Mouse (Mus musculus) ES-Bruce4 (cell line): ENCODE measurements at regions not wholly inside any gene's neighbourhood (a gene's known extent, or its start where the extent isn't known, plus 50 kb on each side); places are given as distances from the start of the nearest gene placed in this dataset.

Experiments
- H3K27ac ChIP-seq: 2 replicates; pipeline ENCODE4 v1.5.1; 2012; ENCODE audit warnings: low read length, inconsistent platforms; ENCODE audit not compliant: insufficient read depth
- H3K27me3 ChIP-seq: 2 replicates; pipeline ENCODE4 v1.6.1; 2012; ENCODE audit warnings: mild to moderate bottlenecking, low read length, inconsistent platforms; ENCODE audit not compliant: control insufficient read depth, poor library complexity, insufficient read depth, severe bottlenecking
- H3K36me3 ChIP-seq: 2 replicates; pipeline ENCODE4 v1.6.1; 2012; ENCODE audit warnings: inconsistent platforms, mild to moderate bottlenecking, low read length, moderate library complexity; ENCODE audit not compliant: control insufficient read depth, poor library complexity, insufficient read depth, severe bottlenecking
- H3K4me1 ChIP-seq: one replicate; pipeline ENCODE4 v1.8.1; 2011; ENCODE audit warnings: low read length; ENCODE audit not compliant: control insufficient read depth, insufficient read depth
- H3K4me3 ChIP-seq: 2 replicates; pipeline ENCODE4 v1.5.1; 2011; ENCODE audit warnings: low read depth, mild to moderate bottlenecking, low read length
- H3K9ac ChIP-seq: 2 replicates; pipeline ENCODE4 v1.6.1; 2012; ENCODE audit warnings: low read depth, mild to moderate bottlenecking, inconsistent platforms; ENCODE audit not compliant: poor library complexity, severe bottlenecking
- H3K9me3 ChIP-seq: replicated peaks from 2 replicates; pipeline ENCODE4 v1.6.1; 2012; ENCODE audit warnings: mild to moderate bottlenecking, low read length, inconsistent platforms; ENCODE audit not compliant: control insufficient read depth, poor library complexity, insufficient read depth, severe bottlenecking
- CTCF ChIP-seq: IDR thresholded peaks from one replicate; pipeline ENCODE4 v1.8.1; 2011; ENCODE audit warnings: low read depth, low read length
- EP300 ChIP-seq: IDR thresholded peaks from 2 replicates; pipeline ENCODE4 v1.6.1; 2011; ENCODE audit warnings: low read depth, low read length; ENCODE audit not compliant: insufficient read depth
- POLR2A ChIP-seq: IDR thresholded peaks from one replicate; pipeline ENCODE4 v1.8.1; 2011; ENCODE audit warnings: low read length; ENCODE audit not compliant: insufficient read depth

GRCm38 (mm10) chr19:56172454-56172853 is 114.5 kb upstream of the Habp2 start:
- Histone ChIP-seq H3K9me3 (no peaks in the 10 kb centered on the region), H3K9ac (no peak overlapping the region), H3K4me1 (no peaks in the 10 kb centered on the region), H3K27ac (no peak overlapping the region), H3K4me3 (no peak overlapping the region), H3K36me3 (no peaks in the 10 kb centered on the region), H3K27me3 (no peaks in the 10 kb centered on the region)
- TF ChIP-seq CTCF (no peak), POLR2A (no peak), EP300 (no peak)

DNA sequence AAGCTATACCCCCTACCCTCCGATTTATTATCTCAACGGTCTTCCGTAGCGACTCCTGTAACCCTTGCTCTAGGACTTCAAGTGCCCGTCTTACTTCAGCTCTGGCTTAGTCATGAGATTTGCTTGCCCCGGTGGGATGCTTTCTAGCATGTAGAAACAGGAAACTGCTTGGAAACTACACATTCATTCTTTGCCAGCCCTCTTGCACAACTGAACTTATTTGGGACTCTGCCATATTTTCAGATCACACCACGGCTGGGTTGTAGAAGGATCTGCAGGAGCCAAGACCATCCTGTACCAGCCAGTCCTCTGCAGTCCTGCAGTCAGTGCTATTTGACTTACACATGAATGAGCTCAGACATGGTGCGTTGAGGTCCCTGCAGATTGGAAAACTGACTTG is 110.9 kb upstream of the Habp2 start:
- no peaks in the 10 kb centered on the region for H3K36me3 ChIP-seq
- H3K9me3 ChIP-seq = no peaks in the 10 kb centered on the region
- no peak for TF ChIP-seq EP300
- TF ChIP-seq CTCF = no peak
- TF ChIP-seq POLR2A = no peak
- no peak overlapping the region for H3K9ac ChIP-seq
- H3K27ac ChIP-seq = no peak overlapping the region
- no peaks in the 10 kb centered on the region for H3K27me3 ChIP-seq
- H3K4me3 ChIP-seq = no peak overlapping the region
- no peaks in the 10 kb centered on the region for H3K4me1 ChIP-seq

DNA sequence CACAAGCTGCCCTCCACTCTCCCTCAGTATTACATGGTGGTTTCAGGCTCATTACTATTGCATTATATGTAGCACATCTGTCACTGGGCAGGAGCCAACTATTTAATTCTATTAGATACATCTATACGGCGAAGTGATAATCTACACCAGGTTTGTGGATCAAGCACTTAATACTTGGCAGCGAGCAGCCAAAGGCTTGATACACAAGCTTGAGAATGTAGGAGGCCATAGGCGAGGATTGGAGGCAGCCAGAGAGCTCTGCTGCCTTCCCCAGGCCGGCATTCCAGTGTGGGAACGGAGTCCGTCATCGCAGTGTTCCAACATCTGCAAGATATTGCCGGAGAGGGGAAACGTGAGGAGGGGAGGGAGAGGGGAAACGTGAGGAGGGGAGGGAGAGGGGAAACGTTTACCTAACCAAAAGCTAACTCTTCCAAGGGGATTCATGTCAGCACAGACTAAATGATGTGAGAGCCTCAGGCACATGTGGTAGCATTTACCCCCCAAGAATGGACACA is 109.6 kb upstream of the Habp2 start:
- H3K4me1 ChIP-seq = no peaks in the 10 kb centered on the region
- no peaks in the 10 kb centered on the region for H3K36me3 ChIP-seq
- no peaks in the 10 kb centered on the region for H3K9me3 ChIP-seq
- no peak for TF ChIP-seq EP300
- no peak for TF ChIP-seq CTCF
- no peak for TF ChIP-seq POLR2A
- H3K9ac ChIP-seq = no peak overlapping the region
- H3K27me3 ChIP-seq = no peaks in the 10 kb centered on the region
- no peak overlapping the region for H3K4me3 ChIP-seq
- H3K27ac ChIP-seq = no peak overlapping the region

DNA sequence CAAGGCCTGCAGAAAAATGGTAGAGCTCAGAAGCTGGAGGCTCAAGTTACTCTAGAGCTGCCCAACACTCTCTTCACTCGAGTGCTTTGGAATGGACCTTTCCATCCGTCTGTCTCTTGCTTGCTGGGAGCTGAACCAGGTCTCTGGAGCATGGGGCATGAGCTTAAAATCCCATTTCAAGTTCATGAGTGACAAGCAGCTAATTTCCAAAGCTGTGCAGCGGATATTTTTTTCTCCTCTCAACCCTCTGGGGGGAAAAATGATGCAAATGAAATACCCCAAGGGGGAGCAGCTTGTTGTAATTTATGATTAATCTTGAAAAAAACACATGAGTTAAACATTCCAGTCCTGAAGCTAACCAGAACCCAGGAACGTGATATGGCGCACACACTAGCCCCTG is 101.2 kb upstream of the Habp2 start:
- Histone ChIP-seq H3K4me3 (no peak overlapping the region), H3K36me3 (no peaks in the 10 kb centered on the region), H3K9ac (no peak overlapping the region), H3K9me3 (0 out of 2 replicates have a peak, but pooled peaks cover 2% of the 10 kb centered on the region), H3K27me3 (no peaks in the 10 kb centered on the region), H3K4me1 (no peaks in the 10 kb centered on the region), H3K27ac (no peak overlapping the region)
- no peak for TF ChIP-seq CTCF
- TF ChIP-seq POLR2A = no peak
- no peak for TF ChIP-seq EP300

DNA sequence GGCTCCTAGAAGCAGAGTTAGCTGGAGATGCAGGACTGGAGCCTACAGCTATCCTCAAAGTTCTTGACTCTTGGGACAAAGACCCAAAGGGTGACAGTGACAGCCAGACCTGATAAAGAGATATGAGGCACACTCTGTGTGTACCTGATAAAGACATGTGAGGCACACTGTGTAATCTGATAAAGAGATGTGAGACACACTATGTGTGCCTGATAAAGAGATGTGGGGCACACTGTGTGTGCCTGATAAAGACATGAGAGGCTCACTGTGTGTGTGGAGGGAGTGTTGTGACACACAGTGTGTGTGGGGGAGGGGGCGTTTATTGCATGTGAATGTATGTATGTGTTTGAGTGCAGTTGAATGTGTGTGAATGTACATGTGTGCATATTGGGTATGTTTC is 97.8 kb upstream of the Habp2 start:
- H3K9me3 ChIP-seq = no peaks in the 10 kb centered on the region
- H3K4me3 ChIP-seq = no peak overlapping the region
- no peak overlapping the region for H3K27ac ChIP-seq
- H3K36me3 ChIP-seq = no peaks in the 10 kb centered on the region
- TF ChIP-seq POLR2A = no peak
- no peak for TF ChIP-seq CTCF
- TF ChIP-seq EP300 = no peak
- H3K4me1 ChIP-seq = no peaks in the 10 kb centered on the region
- H3K9ac ChIP-seq = no peak overlapping the region
- H3K27me3 ChIP-seq = no peaks in the 10 kb centered on the region

- Histone ChIP-seq H3K27me3 (no peaks in the 10 kb centered on the region), H3K9me3 (no peaks in the 10 kb centered on the region), H3K9ac (no peak overlapping the region), H3K4me3 (no peak overlapping the region), H3K27ac (no peak overlapping the region), H3K36me3 (no peaks in the 10 kb centered on the region), H3K4me1 (no peaks in the 10 kb centered on the region)
- TF ChIP-seq POLR2A (no peak), CTCF (no peak)
These were observed 96.7 kb upstream of the Habp2 start for GRCm38 (mm10) chr19:56190222-56190621.
